Mouse (Mus musculus) heart, adult 2 months (tissue): ENCODE measurements at regions not wholly inside any gene's neighbourhood (a gene's known extent, or its start where the extent isn't known, plus 50 kb on each side); places are given as distances from the start of the nearest gene placed in this dataset.

ENCODE experiments used
- DNase-seq, 2 experiments: peaks; one replicate each; pipeline ENCODE4 v3.0.0; 2021
- H3K27ac ChIP-seq: fragments of 200-600 bp; 2 replicates; pipeline ENCODE4 v1.8.1; 2022
- H3K27me3 ChIP-seq: fragments of 200-500 bp; 2 replicates; pipeline ENCODE4 v1.6.1; 2012; ENCODE audit warnings: mild to moderate bottlenecking, low read length, inconsistent platforms, mixed read lengths; ENCODE audit not compliant: control insufficient read depth, insufficient read depth
- H3K36me3 ChIP-seq: fragments of 200-500 bp; 2 replicates; pipeline ENCODE4 v1.6.1; 2012; ENCODE audit warnings: low read length, inconsistent platforms; ENCODE audit not compliant: control insufficient read depth, insufficient read depth
- H3K4me1 ChIP-seq: fragments of 200-500 bp; 2 replicates; pipeline ENCODE4 v1.6.1; 2011; ENCODE audit warnings: low read length; ENCODE audit not compliant: control insufficient read depth, insufficient read depth
- H3K4me3 ChIP-seq: fragments of 200-600 bp; 2 replicates; pipeline ENCODE4 v1.8.1; 2022
- H3K79me2 ChIP-seq: fragments of 200-500 bp; replicated peaks from 2 replicates; pipeline ENCODE4 v1.6.1; 2012; ENCODE audit warnings: mild to moderate bottlenecking, inconsistent platforms, low read length, moderate library complexity, mixed read lengths; ENCODE audit not compliant: control insufficient read depth, insufficient read depth
- H3K9ac ChIP-seq: fragments of 200-500 bp; 2 replicates; pipeline ENCODE4 v1.6.1; 2012; ENCODE audit warnings: low read depth, mild to moderate bottlenecking, control low read depth, inconsistent platforms, low read length, mixed read lengths
- CTCF ChIP-seq: fragments of 200-600 bp; IDR thresholded peaks from 2 replicates; pipeline ENCODE4 v1.8.1; 2022; ENCODE audit warnings: antibody characterized with exemption, mild to moderate bottlenecking, moderate library complexity
- EP300 ChIP-seq: fragments of 200-500 bp; IDR thresholded peaks from 2 replicates; pipeline ENCODE4 v1.6.1; 2011; ENCODE audit warnings: low read depth, low read length, control low read depth; ENCODE audit not compliant: insufficient read depth
- POLR2A ChIP-seq: fragments of 200-500 bp; IDR thresholded peaks from 2 replicates; pipeline ENCODE4 v1.6.1; 2011; ENCODE audit warnings: mild to moderate bottlenecking, low read depth, low read length, control low read depth; ENCODE audit not compliant: insufficient read depth
- WGBS: fragments of 180-500 bp; shearing (Covaris S2); methylation state at CpG from one replicate; pipeline ENCODE4 v1.1.7; 2018; 5-methylcytosine and 5-hydroxymethylcytosine counted together
- intact Hi-C: fragments of 180-260 bp; cut with DNase I; formaldehyde crosslinking; loops from one replicate; pipeline ENCODE4 v1.15.1; 2025

GRCm38 (mm10) chr6:117536084-117536483, 304.9 kb upstream of the Zfp637 start:
- no peaks in the 10 kb centered on the region for H3K36me3 ChIP-seq
- no peaks in the 10 kb centered on the region for H3K4me1 ChIP-seq
- intact Hi-C loops, result no loop called here
- DNase-seq, result no peak
- no peak for TF ChIP-seq EP300
- no peak for TF ChIP-seq CTCF
- TF ChIP-seq POLR2A, result no peak
- no peak overlapping the region for H3K9ac ChIP-seq
- WGBS, result 76% methylated on average over 4 of the region's 4 CpGs
- H3K27me3 ChIP-seq, result no peaks in the 10 kb centered on the region
- no peaks in the 10 kb centered on the region for H3K79me2 ChIP-seq
- no peak overlapping the region for H3K4me3 ChIP-seq
- no peak overlapping the region for H3K27ac ChIP-seq

- no peak overlapping the region for H3K4me3 ChIP-seq
- no peak for DNase-seq
- TF ChIP-seq CTCF (no peak), POLR2A (no peak), EP300 (no peak)
- H3K27ac ChIP-seq, result peak overlapping the region; percentile 12; the same call in 1 of the 2 replicates
- H3K4me1 ChIP-seq, result peaks cover 7% of the 10 kb centered on the region
- intact Hi-C loops, result no loop called here
- no peak overlapping the region for H3K9ac ChIP-seq
- H3K36me3 ChIP-seq, result no peaks in the 10 kb centered on the region
- no peaks in the 10 kb centered on the region for H3K27me3 ChIP-seq
- H3K79me2 ChIP-seq, result no peaks in the 10 kb centered on the region
- 70% methylated on average over 3 of the region's 3 CpGs for WGBS
Observed at GRCm38 (mm10) chr6:117542431-117542830, 298.5 kb upstream of the Zfp637 start.

GRCm38 (mm10) chr6:117544276-117545196, 296.4 kb upstream of the Zfp637 start:
- no peaks in the 10 kb centered on the region for H3K27me3 ChIP-seq
- 75% methylated on average over 11 of the region's 11 CpGs for WGBS
- TF ChIP-seq POLR2A, result no peak
- TF ChIP-seq CTCF, result no peak
- TF ChIP-seq EP300, result no peak
- H3K9ac ChIP-seq, result no peak overlapping the region
- no peaks in the 10 kb centered on the region for H3K36me3 ChIP-seq
- DNase-seq, result no peak
- H3K4me1 ChIP-seq, result peaks cover 7% of the 10 kb centered on the region
- H3K4me3 ChIP-seq, result no peak overlapping the region
- no peaks in the 10 kb centered on the region for H3K79me2 ChIP-seq
- H3K27ac ChIP-seq, result no peak overlapping the region
- intact Hi-C loops, result no loop called here

GRCm38 (mm10) chr6:117550930-117551329, 290.1 kb upstream of the Zfp637 start:
- Histone ChIP-seq H3K4me3 (no peak overlapping the region), H3K27ac (peak overlapping the region; percentile 64; the same call in 1 of the 2 replicates), H3K4me1 (peaks cover 9% of the 10 kb centered on the region), H3K79me2 (no peaks in the 10 kb centered on the region), H3K9ac (no peak overlapping the region), H3K27me3 (no peaks in the 10 kb centered on the region), H3K36me3 (no peaks in the 10 kb centered on the region)
- 82% methylated on average over 7 of the region's 7 CpGs for WGBS
- intact Hi-C loops, result loop anchor here (5.0 to 10.0 kb wide), 3 partner anchors 104 to 384 kb away; partner anchors contain the start of gene Cxcl12
- no peak for DNase-seq
- TF ChIP-seq EP300 (no peak), CTCF (no peak), POLR2A (no peak)

- 17% methylated on average over 6 of the region's 6 CpGs for WGBS
- Histone ChIP-seq H3K27ac (peak overlapping the region; percentile 88), H3K79me2 (no peaks in the 10 kb centered on the region), H3K27me3 (no peaks in the 10 kb centered on the region), H3K9ac (0 out of 2 replicates have a peak overlapping the region, but pooled peaks have one; percentile 9), H3K36me3 (no peaks in the 10 kb centered on the region), H3K4me1 (peaks cover 9% of the 10 kb centered on the region), H3K4me3 (no peak overlapping the region)
- intact Hi-C loops, result loop anchor here (2.0 to 10.0 kb wide), 7 partner anchors 23 to 385 kb away; partner anchors contain the start of gene Cxcl12
- peak; percentile 59 to 79 for DNase-seq
- TF ChIP-seq POLR2A (0 out of 2 replicates have a peak, but pooled peaks have one; percentile 29), CTCF (peak; percentile 50), EP300 (peak; percentile 96)
Observed at GRCm38 (mm10) chr6:117552006-117552667, 288.8 kb upstream of the Zfp637 start.

- no peak for DNase-seq
- no peak for TF ChIP-seq EP300
- no peak for TF ChIP-seq POLR2A
- TF ChIP-seq CTCF, result no peak
- H3K36me3 ChIP-seq, result no peaks in the 10 kb centered on the region; the same call in 1 of the 2 replicates
- H3K79me2 ChIP-seq, result no peaks in the 10 kb centered on the region
- H3K4me1 ChIP-seq, result peaks cover 4% of the 10 kb centered on the region
- no peak overlapping the region for H3K9ac ChIP-seq
- no peak overlapping the region for H3K27ac ChIP-seq
- WGBS, result 79% methylated on average over 6 of the region's 6 CpGs
- intact Hi-C loops, result no loop called here
- no peaks in the 10 kb centered on the region; the same call in 1 of the 2 replicates for H3K27me3 ChIP-seq
- H3K4me3 ChIP-seq, result no peak overlapping the region
Observed at GRCm38 (mm10) chr6:117563159-117563558, 277.8 kb upstream of the Zfp637 start.
